11 mouse cellular contexts compared by ENCODE assay signal in genomic region chr4:128887641-128888091, GRCm38 (mm10). TPM values are rescaled to one million over a fixed set of nuclear protein-coding genes. Genes with fewer than 3 reads are reported as not detected.
DNase-seq lines count a peak whose midpoint lies in the region; ATAC-seq and TF ChIP-seq lines count a peak whose summit lies in the region.
"Had no signal": no experiment of that assay in that cellular context is flagged by ENCODE, and none has a peak within 500 bp of the region (broad histone marks: within the 10 kb centered on the region; RNA-seq: fewer than 3 reads in every experiment).

No protein-coding gene starts in this region.

- no peaks in the 10 kb centered on the region for H3K36me3 ChIP-seq in kidney, postnatal 0 days (ENCODE audit: insufficient read depth, low read length)
- H3K36me3 ChIP-seq in hindbrain, postnatal 0 days (ENCODE audit: insufficient read depth, low read length) = no peaks in the 10 kb centered on the region
- no peaks in the 10 kb centered on the region for H3K36me3 ChIP-seq in stomach, postnatal 0 days (ENCODE audit: control insufficient read depth, insufficient read depth, low read length)

- H3K4me1 ChIP-seq in kidney, postnatal 0 days (replicated peaks; ENCODE audit: insufficient read depth, low read length) = peaks cover 6% of the 10 kb centered on the region; the same call in 1 of the 2 replicates
- H3K4me1 ChIP-seq in hindbrain, postnatal 0 days (ENCODE audit: insufficient read depth, low read length) = peaks cover 45% of the 10 kb centered on the region
- H3K4me1 ChIP-seq in stomach, postnatal 0 days (replicated peaks; ENCODE audit: control insufficient read depth, insufficient read depth) = no peaks in the 10 kb centered on the region; the same call in 1 of the 2 replicates

- no peak for TF ChIP-seq POLR2A in brain, embryonic 14.5 days (IDR thresholded peaks at IDR 0.05; ENCODE audit: borderline replicate concordance, extremely low read depth, insufficient read depth, insufficient read length, poor library complexity, severe bottlenecking)

- ATAC-seq in kidney, postnatal 0 days (replicated peaks; ENCODE audit: low FRiP score, low read depth) = no peak
- peak; percentile 35; the same call in 1 of the 2 replicates for ATAC-seq in hindbrain, postnatal 0 days
- no peak for ATAC-seq in stomach, postnatal 0 days (ENCODE audit: low FRiP score, low TSS enrichment)
- no peak for ATAC-seq in megakaryocyte, adult 5-6 weeks (ENCODE audit: poor library complexity, severe bottlenecking)
- ATAC-seq: activated CD4-positive, CD25-positive, alpha-beta regulatory T cell, adult 4 months; lung, postnatal 0 days had no signal

- WGBS in kidney, postnatal 0 days = 49% methylated on average over 9 of the region's 9 CpGs
- 22% methylated on average over 9 of the region's 9 CpGs for WGBS in hindbrain, postnatal 0 days
- WGBS in stomach, postnatal 0 days = 66% methylated on average over 9 of the region's 9 CpGs

- no peak for TF ChIP-seq CTCF in kidney, postnatal 0 days (IDR thresholded peaks at IDR 0.05; ENCODE audit: low read depth)
- TF ChIP-seq CTCF in brain, embryonic 14.5 days (IDR thresholded peaks at IDR 0.05; ENCODE audit: borderline replicate concordance, extremely low read depth, insufficient read depth, insufficient read length) = no peak
- TF ChIP-seq CTCF in hindbrain, postnatal 0 days (IDR thresholded peaks at IDR 0.05; ENCODE audit: low read depth) = no peak; the same call in 1 of the 2 replicates
- no peak for TF ChIP-seq CTCF in stomach, postnatal 0 days (IDR thresholded peaks at IDR 0.05; ENCODE audit: low read depth)

- no peak overlapping the region for H3K27ac ChIP-seq in kidney, postnatal 0 days
- peak overlapping the region; percentile 67; the same call in 1 of the 2 replicates for H3K27ac ChIP-seq in hindbrain, postnatal 0 days
- no peak overlapping the region for H3K27ac ChIP-seq in stomach, postnatal 0 days (replicated peaks)

- no peaks in the 10 kb centered on the region for H3K9me3 ChIP-seq in kidney, postnatal 0 days (replicated peaks; ENCODE audit: low read length)
- no peaks in the 10 kb centered on the region for H3K9me3 ChIP-seq in hindbrain, postnatal 0 days (ENCODE audit: low read length)
- H3K9me3 ChIP-seq in stomach, postnatal 0 days (ENCODE audit: control insufficient read depth, low read length) = no peaks in the 10 kb centered on the region

- H3K27me3 ChIP-seq in kidney, postnatal 0 days (ENCODE audit: insufficient read depth, low read length) = no peaks in the 10 kb centered on the region
- no peaks in the 10 kb centered on the region for H3K27me3 ChIP-seq in hindbrain, postnatal 0 days (ENCODE audit: insufficient read depth, low read length)
- H3K27me3 ChIP-seq in stomach, postnatal 0 days (ENCODE audit: control insufficient read depth, insufficient read depth, low read length) = no peaks in the 10 kb centered on the region

- TF ChIP-seq EP300 in stomach, postnatal 0 days (optimal IDR thresholded peaks at IDR 0.05) = no peak

- no peak overlapping the region for H3K9ac ChIP-seq in kidney, postnatal 0 days (ENCODE audit: low read depth, low read length)
- peak overlapping the region; percentile 28 for H3K9ac ChIP-seq in hindbrain, postnatal 0 days (replicated peaks; ENCODE audit: low read length)
- no peak overlapping the region for H3K9ac ChIP-seq in stomach, postnatal 0 days (ENCODE audit: low read length)

- H3K4me2 ChIP-seq in kidney, postnatal 0 days (ENCODE audit: low read length) = no peak overlapping the region
- peak overlapping the region; percentile 30; the same call in 1 of the 2 replicates for H3K4me2 ChIP-seq in hindbrain, postnatal 0 days (ENCODE audit: low read depth, low read length)
- H3K4me2 ChIP-seq in stomach, postnatal 0 days (replicated peaks; ENCODE audit: low read depth) = no peak overlapping the region

- H3K4me3 ChIP-seq in kidney, postnatal 0 days (replicated peaks; ENCODE audit: low read depth, low read length) = no peak overlapping the region
- H3K4me3 ChIP-seq in hindbrain, postnatal 0 days (ENCODE audit: low read length) = no peak overlapping the region
- no peak overlapping the region for H3K4me3 ChIP-seq in stomach, postnatal 0 days (ENCODE audit: low read depth, low read length)

- DNase-seq in kidney, postnatal 0 days (ENCODE audit: low spot score) = peak; percentile 66
- DNase-seq in kidney, adult 18-20 months = no peak
- DNase-seq in brain, embryonic 14.5 days (ENCODE audit: low read depth) = peak; percentile 72
- DNase-seq in cerebellum, postnatal 10 days = peak; percentile 93 to 95
- peak; percentile 84 for DNase-seq in hindbrain, postnatal 0 days (ENCODE audit: low spot score)
- DNase-seq in lung, postnatal 25 days (ENCODE audit: low spot score) = no peak
- DNase-seq in stomach, postnatal 0 days (ENCODE audit: low spot score) = no peak
- DNase-seq: thymus, postnatal 36 days had no signal

RNA-seq across cellular contexts. Expression of gene Trim62, which starts 4.3 kb away (rescaled TPM):
- polyA plus RNA-seq in kidney, postnatal 0 days (2015; fragmentation: Nextera tagmentation; extraction: Ambion mirVana) = 5.4 and 6.2 TPM in 2 replicates
- 15.4 and 33.5 TPM in 2 replicates for polyA plus RNA-seq in brain, embryonic 14.5 days (2012; rRNA removed)
- total RNA-seq in hindbrain, postnatal 0 days (2014; rRNA removed) = 30.8 and 33.4 TPM in 2 replicates
- polyA plus RNA-seq in hindbrain, postnatal 0 days (2015; fragmentation: Nextera tagmentation; extraction: Ambion mirVana) = 23.4 and 27.9 TPM in 2 replicates
- polyA plus RNA-seq in stomach, postnatal 0 days (2015; fragmentation: Nextera tagmentation; extraction: Ambion mirVana) = 2.6 and 3.5 TPM in 2 replicates
- 2.0 and 2.1 TPM in 2 replicates for total RNA-seq in megakaryocyte, adult 5-6 weeks (2015)
- total RNA-seq in megakaryocyte, adult 5-6 weeks (2017) = 0.81 and 0.84 TPM in 2 replicates

Comparison
In these comparisons a context has a peak if more than half of its experiments do, and no peak if none do; other contexts are left out.
1. DNase-seq: peak in kidney, postnatal 0 days (single experiment), brain, embryonic 14.5 days (single experiment), cerebellum, postnatal 10 days (2 of 2) and hindbrain, postnatal 0 days (single experiment); none in kidney, adult 18-20 months (single experiment), lung, postnatal 25 days (single experiment) and stomach, postnatal 0 days (single experiment).